Mouse (Mus musculus): ENCODE data around the gene Golm1.
"Not testable (repeated sequence)": the region's sequence is repeated elsewhere in the genome, so short reads cannot be mapped to it uniquely, and the experiment has no call there.

The Golm1 gene

DNA sequence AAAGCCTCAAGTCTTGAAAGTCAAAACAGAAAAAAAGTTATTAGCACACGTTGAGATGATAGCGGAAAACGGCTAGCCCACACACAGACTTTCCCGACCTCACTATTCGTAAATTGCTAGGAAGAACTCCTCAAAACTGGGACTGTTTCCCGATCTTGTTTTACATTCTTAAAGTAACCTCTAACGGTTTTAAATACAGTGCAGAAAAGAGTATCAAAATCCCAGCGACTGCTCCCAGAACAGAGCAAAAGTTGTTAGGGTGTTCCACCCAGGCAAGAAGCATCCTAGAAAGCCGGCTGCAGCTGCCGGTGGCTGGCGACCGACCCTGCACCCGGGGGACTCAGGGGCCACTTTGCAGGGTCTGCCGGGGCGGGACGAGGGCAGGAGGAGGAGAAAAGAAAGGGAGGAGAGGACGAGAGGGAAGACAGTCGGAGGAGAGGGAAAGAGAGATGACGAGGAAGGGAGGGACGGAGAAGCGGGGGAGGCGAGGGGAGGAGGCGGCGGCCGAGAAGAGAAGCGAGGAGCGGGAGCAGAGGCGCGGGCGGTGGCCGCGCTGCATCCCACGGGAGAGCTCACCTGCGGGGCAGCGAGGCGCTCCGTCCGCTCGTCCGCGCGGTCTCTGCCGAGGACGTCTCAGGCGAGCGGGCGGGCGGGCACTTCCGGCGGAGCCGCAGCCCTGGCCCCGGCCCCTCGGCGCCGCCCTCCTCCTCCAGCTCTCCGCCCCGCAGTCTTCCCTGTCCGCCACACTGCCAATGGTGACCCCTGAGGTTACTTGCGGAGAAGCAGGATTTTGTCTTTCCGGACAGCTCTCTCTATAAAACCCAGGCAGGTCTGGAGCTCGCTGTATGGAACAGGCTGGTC lies at the start of gene Golm1:
Gene Golm1, minus strand, starts transcription at position 661 of the 861 bp plus-strand sequence.
- in situ Hi-C loops (cut with MboI, MseI), result no loop called here

DNA sequence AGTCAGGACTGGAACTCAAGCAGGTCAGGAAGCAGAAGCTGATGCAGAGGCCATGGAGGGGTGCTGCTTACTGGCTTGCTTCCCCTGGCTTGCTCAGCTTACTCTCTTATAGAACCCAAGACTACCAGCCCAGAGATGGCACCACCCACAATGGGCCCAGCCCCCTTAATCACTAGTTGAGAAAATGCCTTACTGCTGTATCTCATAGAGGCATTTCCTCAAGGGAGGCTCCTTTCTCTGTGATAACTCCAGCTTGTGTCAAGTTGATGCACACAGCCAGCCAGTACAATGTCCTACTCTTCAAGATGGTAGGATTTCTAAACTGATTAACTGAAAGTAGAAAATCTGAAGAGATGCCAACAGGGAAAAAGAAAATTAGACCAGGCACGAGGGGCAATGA lies 46.5 kb upstream of the Golm1 start:
- in situ Hi-C loops (cut with MboI, MseI), result loop anchor here (5.0 kb wide), 1 partner anchor 40 kb away; no protein-coding TSS in a partner anchor

DNA sequence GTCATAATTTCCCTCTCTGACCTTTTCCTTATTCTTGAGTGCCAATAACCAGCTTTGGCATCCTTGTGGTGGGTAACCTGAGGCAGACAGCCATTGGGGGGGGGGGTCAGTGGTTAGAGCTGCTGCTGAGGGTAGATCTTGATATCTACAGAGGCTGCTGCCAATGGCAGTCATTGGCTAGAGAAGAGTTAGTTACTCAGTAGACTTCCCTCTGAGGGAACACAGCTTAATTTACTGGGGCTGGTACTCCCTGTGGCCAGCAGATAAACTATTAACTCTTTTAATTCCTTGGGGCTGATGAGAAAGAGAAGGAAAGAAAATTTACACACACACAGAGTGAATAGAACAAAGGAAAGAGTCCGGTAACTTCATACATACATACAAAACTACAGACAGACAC lies 43.9 kb upstream of the Golm1 start:
- in situ Hi-C loops (cut with MboI, MseI), result no loop called here

DNA sequence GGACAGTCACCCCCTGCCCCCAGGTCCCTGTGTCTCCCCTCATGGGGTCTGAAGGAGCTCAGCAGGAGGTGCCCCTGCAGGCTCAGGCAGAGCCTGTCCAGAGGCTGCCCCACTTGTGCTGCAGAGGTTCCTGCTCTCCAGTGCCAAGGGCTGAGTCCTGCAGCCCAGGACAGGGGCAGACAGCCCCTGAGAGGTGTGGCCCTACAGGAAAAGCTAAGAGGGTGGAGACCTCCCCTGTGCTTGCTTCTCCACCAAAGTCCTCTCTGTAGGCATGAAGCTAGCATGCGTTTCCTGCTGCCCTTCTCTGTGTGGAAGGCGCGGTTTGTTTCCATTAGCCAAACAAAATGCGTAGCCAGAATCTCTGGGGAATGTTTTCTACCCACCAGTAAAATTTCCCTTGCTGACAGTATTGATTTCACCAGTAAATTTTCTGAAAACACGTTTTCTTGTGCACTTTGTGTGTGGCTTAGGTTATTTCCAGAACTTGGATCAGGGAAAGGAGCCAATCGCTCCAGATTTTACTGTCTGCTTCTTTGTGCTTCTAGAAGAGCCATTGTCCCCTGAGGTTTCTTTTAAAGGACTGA lies 43.3 kb upstream of the Golm1 start:
- in situ Hi-C loops (cut with MboI, MseI), result not testable (repeated sequence)

DNA sequence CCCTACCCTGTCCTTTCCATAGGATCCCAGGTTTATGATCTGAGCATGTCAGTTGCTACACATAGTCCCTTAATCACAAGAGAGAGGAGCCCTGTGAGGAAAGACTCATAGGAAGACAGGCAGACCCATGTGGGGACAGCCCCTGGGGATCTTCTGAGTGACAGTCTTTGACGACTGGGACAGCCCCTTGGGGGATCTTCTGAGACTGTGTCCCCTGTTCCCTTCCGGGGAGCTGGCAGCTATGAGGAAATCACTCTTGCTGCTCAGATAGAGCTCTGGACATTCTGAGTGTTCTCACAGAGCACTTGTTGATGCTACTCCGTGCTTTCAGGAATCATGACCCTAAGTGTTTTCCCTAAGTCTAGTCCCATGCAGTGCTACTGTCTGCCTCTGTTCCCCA lies 38.1 kb upstream of the Golm1 start:
- in situ Hi-C loops (cut with MboI, MseI), result no loop called here

DNA sequence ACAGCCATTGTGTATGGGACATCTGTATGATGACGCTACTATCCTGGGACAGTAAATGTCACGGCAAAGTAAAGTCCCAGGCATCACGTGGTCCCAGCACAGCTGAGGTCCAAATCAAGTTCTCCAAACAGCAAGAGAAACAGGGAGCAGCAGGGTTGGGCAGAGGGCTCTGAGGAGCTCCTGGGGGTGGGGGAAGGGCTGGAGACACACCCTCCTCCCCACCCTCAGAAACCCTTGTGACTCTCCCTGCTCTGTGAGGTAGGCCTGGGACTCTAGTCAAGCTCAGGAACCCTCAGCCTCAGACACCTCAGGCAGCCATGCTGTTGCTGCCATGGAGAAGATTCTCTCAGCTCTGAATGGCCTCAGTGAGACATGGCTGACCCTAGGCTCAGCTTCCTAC lies 36.4 kb upstream of the Golm1 start, which contains the start of gene Spata31d1b:
Gene Spata31d1b, plus strand, starts transcription at position 301 of the 400 bp plus-strand sequence.
- in situ Hi-C loops (cut with MboI, MseI), result not testable (repeated sequence)

DNA sequence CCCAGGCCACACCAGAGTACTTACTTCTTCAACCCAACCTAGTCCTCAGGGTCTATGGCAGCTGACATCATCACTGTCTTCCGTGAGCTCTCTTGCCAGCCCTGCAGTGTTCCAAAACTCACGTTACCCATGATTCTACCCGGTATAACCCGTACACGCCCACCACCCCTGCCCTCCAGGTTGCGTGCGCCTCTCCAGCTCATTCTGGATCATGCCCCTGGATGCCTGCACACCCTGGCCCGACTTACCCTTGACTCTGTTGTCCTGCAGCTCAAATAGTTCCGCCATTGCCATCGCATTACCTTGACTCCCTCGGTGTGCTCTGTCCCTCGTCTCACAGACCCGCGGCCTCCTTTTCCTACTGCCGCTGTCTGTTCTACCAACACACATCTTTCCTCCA lies 34.6 kb upstream of the Golm1 start, which contains the start of gene Spata31d1a:
Gene Spata31d1a, minus strand, starts transcription at position 101 of the 400 bp plus-strand sequence.
- in situ Hi-C loops (cut with MboI, MseI), result no loop called here

DNA sequence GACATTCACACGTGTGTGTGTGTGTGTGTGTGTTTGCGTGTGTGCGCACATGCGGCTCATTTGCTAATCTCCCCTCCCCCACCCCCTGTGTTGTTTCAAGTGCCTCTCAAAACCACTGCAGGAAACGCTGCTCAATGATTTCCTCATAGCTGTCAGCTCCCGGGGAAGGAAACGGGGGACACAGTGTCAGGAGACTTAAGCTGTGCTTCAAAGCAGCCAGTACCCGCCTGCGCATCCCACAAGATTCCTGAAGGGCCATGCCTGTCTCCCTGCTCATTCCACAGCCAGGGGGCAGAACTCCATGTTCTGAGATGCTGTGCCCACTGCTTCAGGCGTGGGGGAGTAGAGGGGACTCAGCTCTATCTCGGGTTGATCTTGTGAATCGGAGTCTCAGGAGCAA lies 29.0 kb upstream of the Golm1 start:
- in situ Hi-C loops (cut with MboI, MseI), result no loop called here

DNA sequence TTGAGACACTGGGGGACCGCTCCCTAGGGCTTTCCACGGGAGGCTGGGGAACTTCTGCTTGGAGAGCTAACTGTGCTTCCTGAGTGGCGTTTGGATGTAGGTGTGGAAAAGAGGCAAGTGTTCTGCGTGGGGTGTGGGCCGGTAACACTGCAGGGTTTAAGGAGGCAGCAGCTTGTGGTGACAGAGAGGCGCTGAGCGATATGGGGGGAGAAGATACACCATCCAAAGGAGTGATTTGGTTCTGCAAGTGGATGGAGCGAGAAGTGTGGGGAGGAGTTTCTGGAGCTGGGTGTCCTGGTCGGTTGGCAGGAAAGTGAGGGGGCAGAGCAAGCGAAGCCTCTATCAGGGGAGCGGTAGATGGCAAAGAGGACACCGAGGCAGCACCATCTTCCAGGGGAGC lies 27.9 kb upstream of the Golm1 start:
- in situ Hi-C loops (cut with MboI, MseI), result no loop called here

DNA sequence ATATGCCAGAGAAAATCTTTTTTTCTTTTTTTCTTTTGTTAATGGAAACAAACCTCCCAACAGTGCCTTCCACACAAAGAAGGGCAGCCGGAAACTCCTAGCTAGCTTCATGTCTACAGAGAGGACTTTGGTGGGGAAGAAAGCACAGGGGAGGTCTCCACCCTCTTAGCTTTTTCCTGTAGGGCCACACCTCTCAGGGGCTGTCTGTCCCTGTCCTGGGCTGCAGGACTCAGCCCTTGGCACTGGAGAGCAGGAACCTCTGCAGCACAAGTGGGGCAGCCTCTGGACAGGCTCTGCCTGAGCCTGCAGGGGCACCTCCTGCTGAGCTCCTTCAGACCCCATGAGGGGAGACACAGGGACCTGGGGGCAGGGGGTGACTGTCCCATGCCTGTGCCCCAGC lies 24.5 kb upstream of the Golm1 start:
- in situ Hi-C loops (cut with MboI, MseI), result not testable (repeated sequence)

DNA sequence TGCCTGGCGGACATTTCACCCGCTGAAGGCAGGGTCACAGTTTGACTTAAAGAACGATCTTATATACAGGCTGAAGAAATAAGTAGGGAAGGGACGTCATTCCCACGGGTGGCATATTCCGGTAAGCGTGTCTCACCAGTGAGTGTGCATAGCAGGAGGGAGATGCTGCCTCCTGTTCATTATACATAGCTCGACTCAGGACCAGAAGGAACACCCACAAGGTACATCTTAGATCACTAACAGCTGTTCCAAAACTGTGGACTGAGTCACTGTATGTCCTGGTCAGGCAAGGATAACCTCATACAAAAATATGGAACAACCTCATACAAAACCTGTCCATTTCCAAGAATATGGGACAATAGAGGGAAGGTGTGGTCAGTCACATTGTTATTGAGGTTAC lies 23.5 kb upstream of the Golm1 start:
- in situ Hi-C loops (cut with MboI, MseI), result no loop called here

DNA sequence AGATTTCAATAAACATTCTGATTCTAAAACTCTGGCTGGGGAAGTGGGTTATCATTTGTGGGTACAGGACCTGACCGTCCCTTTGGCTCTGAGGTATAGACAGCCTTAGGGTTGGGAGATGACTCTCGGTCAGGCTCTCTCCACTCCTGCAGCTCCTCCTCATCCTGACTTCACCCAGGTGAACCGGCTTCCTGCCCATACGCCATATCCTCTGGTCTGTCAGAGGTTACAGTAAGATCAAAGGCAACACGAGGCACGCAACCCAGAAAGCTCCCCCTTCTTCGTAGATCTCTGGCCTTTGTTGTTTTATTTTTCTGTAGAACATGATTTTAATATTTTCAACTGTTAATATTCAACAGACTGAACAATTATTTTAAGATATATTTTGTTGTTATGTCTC lies 20.2 kb upstream of the Golm1 start:
- in situ Hi-C loops (cut with MboI, MseI), result no loop called here

DNA sequence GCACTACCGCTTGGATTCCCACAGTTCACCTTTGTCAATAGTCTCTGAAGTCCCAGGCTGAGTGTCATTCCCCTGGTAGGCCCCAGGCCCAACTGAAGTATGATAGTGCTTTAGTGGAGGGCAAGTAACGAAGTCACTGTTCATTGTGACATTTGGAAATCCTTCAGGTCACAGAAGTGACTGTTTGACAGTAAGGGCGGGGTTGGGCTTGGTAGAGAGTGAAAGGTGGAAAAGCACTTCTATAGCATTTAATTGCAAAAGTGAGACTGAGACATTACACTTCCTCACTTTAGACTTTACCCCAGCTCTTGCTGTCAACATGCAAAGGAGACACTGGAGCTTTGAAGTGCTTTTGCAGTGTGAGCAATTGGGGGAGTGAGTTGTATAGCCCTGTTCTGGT lies 18.4 kb upstream of the Golm1 start, which contains the start of gene 4921517D22Rik:
Gene 4921517D22Rik, minus strand, starts transcription at position 101 of the 400 bp plus-strand sequence.
- in situ Hi-C loops (cut with MboI, MseI), result no loop called here

DNA sequence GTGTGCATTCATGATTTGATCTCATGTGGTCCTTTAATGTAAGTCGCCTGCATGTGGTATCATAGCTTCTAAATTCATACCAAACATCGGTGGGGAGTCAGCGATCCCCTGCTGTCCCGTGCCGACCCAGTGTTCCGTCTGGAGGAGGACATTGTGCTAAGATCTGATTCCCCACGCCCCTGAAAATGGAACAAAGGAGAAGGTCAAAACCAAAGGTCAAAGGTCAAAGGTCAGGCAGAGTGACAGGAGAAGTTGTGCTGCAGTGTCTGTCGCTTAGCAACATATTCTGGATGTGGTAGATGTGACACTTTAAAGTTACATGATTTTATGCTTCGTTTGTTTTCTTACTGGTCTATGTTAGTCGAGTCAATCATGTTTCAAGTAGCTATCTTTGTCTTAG lies 15.9 kb upstream of the Golm1 start:
- in situ Hi-C loops (cut with MboI, MseI), result no loop called here

DNA sequence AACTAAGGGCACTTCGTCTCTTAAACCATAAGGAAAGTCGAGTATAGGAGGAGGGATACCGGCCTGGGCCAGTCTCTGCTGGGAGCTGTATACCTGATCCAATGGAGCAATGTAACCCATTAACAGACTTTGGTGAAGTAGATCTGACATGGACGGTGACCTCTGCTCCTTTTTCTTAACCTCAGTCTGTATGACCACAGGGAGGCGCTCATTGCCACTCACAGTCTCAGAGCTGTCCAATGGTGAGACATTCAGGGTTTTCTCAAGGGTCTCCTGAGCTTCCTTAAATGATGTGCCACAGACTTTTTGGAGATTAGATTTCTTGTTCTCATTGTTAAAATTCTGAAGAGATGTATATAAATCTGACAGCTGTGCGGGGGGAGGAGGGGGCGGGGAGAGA lies 15.0 kb upstream of the Golm1 start:
- in situ Hi-C loops (cut with MboI, MseI), result no loop called here

DNA sequence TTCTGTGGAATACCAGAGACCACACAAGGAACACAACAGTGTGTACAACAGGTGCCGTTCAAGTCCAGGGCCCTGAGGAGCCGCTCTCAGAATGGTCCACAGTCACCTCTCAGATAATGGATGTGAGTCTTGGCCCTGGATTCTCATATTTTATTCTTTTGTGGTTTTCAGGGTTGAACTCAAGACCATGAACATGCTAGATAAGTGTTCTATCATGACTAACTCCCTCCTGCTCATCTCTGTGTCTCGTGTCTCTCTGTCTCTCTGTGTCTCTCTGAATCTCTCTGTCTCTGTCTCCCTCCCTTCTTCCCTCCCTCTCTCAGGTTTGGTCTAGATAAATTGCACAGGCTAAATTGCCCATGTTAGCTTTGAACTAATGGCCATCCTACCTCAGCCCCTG lies 14.2 kb upstream of the Golm1 start:
- in situ Hi-C loops (cut with MboI, MseI), result no loop called here

DNA sequence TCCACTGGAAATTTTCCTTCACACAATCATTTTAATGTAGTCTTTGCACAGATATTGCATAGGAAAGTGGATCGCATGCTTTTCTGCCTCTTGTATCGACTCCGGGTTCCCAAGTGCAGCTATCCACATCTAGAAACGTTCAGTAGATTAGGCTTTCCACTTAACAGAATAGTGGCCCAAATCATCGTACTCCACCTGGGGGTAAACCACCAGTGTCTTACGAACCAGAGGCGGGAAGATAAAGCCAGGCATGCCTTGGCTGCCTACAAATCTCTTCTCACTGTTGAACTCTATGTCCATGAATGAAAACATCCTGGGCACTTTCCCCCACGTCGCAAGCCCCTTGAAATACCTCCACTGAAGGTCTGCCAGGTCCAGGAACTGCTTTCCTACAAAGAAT lies 13.7 kb upstream of the Golm1 start:
- in situ Hi-C loops (cut with MboI, MseI), result no loop called here

DNA sequence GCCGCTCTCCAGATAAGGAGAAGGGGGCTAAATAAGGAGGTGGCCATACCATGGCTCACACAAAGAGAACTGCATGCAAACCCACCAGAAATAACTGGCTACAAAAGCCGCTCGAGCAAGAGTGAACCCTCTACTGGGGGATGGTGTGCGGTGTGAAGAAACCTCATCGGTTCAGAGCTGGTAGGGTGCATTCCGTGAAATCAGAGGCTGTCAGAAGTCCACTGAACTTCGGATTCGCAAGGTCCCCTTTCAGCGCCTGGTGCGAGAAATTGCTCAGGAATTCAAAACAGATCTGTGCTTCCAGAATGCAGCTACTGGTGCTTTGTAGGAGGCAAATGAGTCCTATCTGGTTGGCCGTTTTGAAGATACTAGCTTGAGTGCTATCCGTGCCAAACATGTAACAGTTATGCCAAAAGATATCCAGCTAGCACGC lies 12.7 kb upstream of the Golm1 start:
- in situ Hi-C loops (cut with MboI, MseI), result no loop called here

DNA sequence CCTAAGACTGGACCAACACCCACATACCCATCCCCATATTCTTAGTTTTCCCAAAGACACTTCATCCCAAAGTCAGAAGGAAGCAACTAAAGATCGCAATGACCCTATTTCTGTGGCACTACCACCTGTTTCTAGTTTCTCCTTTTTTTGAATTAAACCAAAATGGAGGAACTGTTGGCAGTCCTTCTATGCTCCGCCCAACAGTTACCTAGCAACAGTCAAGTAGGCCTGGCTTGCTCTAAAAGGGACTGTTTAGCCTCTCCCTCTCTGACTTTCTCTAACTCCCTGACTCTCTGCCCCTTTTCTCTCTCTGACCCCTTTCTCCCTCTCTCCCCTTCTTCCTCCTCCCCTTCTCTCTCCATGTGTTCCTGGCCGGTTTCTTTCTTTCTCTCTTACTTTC lies 9.6 kb upstream of the Golm1 start:
- in situ Hi-C loops (cut with MboI, MseI), result no loop called here

DNA sequence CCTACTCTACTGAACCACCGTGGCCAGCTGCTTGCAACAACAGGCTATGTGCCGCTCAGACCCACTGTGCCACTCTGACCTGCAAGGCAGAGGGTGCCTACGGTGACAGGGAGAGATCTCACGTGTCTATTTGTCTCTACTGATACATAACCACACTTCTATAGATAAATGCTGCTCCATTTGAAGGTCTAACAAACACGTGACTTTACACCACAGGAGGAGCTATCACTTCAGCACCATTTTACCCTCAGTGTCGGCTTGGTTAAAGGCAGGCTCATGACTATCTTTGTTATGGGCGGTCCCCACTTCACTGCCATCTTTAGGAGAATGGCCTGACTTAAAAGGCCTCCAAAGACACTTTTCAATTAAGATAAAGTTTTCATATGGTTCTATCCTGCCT lies 7.0 kb upstream of the Golm1 start:
- in situ Hi-C loops (cut with MboI, MseI), result loop anchor here (5.0 kb wide), 1 partner anchor 40 kb away; no protein-coding TSS in a partner anchor

DNA sequence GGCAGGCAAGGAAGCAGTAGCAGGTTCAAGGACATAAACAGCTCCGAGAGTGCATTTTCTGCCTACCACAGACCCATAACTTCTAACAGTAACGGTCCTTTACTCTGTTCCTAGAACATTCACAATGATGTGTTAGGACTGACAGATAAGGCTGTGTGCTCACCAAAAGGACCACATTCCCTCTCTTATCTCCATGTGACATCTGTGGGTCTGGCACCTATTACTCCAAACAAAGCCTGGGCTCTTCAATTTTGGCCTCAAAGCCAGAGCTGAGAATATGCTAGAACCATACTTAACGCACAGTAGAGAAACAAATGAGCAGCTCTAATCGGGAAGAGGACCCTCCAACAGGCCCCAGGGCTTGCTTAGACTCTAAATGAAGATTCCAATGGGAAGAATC lies 4.3 kb upstream of the Golm1 start:
- in situ Hi-C loops (cut with MboI, MseI), result loop anchor here (5.0 kb wide), 1 partner anchor 42 kb away; no protein-coding TSS in a partner anchor

DNA sequence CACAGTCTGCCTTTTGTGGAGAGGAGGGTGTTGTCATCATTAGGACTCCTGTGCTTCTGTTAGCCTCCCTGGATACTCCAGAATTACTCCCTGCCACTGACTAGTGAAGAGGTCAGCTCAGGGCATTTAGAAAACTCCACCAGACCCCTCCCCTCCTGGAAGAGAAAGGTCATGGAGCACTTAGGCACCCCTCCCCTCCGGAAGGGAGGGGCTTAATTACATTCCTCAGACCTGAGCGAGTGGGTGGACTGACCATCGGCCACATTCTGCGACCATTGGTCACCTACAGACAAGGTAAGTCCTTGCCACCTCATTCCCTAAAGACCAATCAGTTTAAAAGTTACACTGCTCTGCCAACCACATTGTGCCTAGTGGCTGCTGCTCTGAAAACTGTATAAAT lies 3.7 kb upstream of the Golm1 start:
- in situ Hi-C loops (cut with MboI, MseI), result no loop called here

Measured in regulatory T cell (primary cell).